Mouse (Mus musculus) olfactory bulb, adult 2 months (tissue): ENCODE data around the gene Gm44973.

Experiments used
- CTCF ChIP-seq: fragments of 200-500 bp; IDR thresholded peaks from 2 replicates; pipeline ENCODE4 v1.5.1; 2012; ENCODE audit warnings: low read depth, mild to moderate bottlenecking, low read length, moderate library complexity; ENCODE audit not compliant: insufficient read depth
- POLR2A ChIP-seq: fragments of 200-500 bp; IDR thresholded peaks from 2 replicates; pipeline ENCODE4 v1.6.1; 2012; ENCODE audit warnings: mild to moderate bottlenecking, low read depth, low read length, moderate library complexity; ENCODE audit not compliant: insufficient read depth

GRCm38 (mm10) chr7:5052931-5053343 is 37.6 kb downstream of the Gm44973 start:
- TF ChIP-seq CTCF (no peak), POLR2A (no peak)
